Mouse (Mus musculus) hindbrain, embryonic 16.5 days (tissue): Measurements from ENCODE around the gene Cplx2. TPM values are rescaled to one million over a fixed set of nuclear protein-coding genes. Genes with fewer than 3 reads are reported as not detected.
A peak's percentile ranks its signal among the peaks of the same experiment; 100 is the strongest.

Experiments
- ATAC-seq: fragments of 200-750 bp; cut with Nextera tagmentation; 2 replicates; pipeline ENCODE4 v1.8.0; 2017; ENCODE audit warnings: moderate TSS enrichment, moderate library complexity
- H3K27ac ChIP-seq: fragments of 300-500 bp; sonication (generic); 2 replicates; pipeline ENCODE4 v1.5.1; 2014; ENCODE audit warnings: low read depth, mild to moderate bottlenecking, control low read depth, low read length, moderate library complexity
- H3K27me3 ChIP-seq: fragments of 300-500 bp; sonication (generic); replicated peaks from 2 replicates; pipeline ENCODE4 v1.6.1; 2014; ENCODE audit warnings: low read length; ENCODE audit not compliant: control insufficient read depth, insufficient read depth
- H3K36me3 ChIP-seq: fragments of 300-500 bp; sonication (generic); 2 replicates; pipeline ENCODE4 v1.6.1; 2014; ENCODE audit warnings: mild to moderate bottlenecking, low read length, moderate library complexity, mixed read lengths; ENCODE audit not compliant: control insufficient read depth, insufficient read depth
- H3K4me1 ChIP-seq: fragments of 300-500 bp; sonication (generic); 2 replicates; pipeline ENCODE4 v1.6.1; 2014; ENCODE audit warnings: low read depth, low read length; ENCODE audit not compliant: control insufficient read depth, insufficient read depth
- H3K4me2 ChIP-seq: fragments of 300-500 bp; sonication (generic); 2 replicates; pipeline ENCODE4 v1.6.1; 2014; ENCODE audit warnings: mild to moderate bottlenecking, low read length, control low read depth, moderate library complexity
- H3K4me3 ChIP-seq: fragments of 300-500 bp; sonication (generic); 2 replicates; pipeline ENCODE4 v1.5.1; 2014; ENCODE audit warnings: mild to moderate bottlenecking, low read length, control low read depth, moderate library complexity
- H3K9ac ChIP-seq: fragments of 300-500 bp; sonication (generic); 2 replicates; pipeline ENCODE4 v1.6.1; 2014; ENCODE audit warnings: low read depth, mild to moderate bottlenecking, control low read depth, low read length, moderate library complexity
- H3K9me3 ChIP-seq: fragments of 300-500 bp; sonication (generic); 2 replicates; pipeline ENCODE4 v1.6.1; 2014; ENCODE audit warnings: mild to moderate bottlenecking, low read length, moderate library complexity; ENCODE audit not compliant: control insufficient read depth
- WGBS: fragments of 180-500 bp; shearing (Covaris S2); extraction: QIAGEN DNeasy Blood & Tissue Kit; methylation state at CpG from one replicate; pipeline ENCODE4 v1.1.7; 2014; 5-methylcytosine and 5-hydroxymethylcytosine counted together
- polyA plus RNA-seq: library from polyadenylated mRNA; unstranded; fragments of >200 nt; fragmentation: Nextera tagmentation; extraction: Ambion mirVana; gene quantifications from 2 replicates; pipeline ENCODE4 v1.2.1, GENCODE M21; 2015

The Cplx2 gene
- polyA plus RNA-seq, 1 experiment from 2014 or later, result 41.9 TPM

GRCm38 (mm10) chr13:54391313-54391712 lies 20.2 kb downstream of the Cplx2 start:
- no peak for ATAC-seq
- Histone ChIP-seq H3K9me3 (no peaks in the 10 kb centered on the region), H3K4me1 (peaks cover 18% of the 10 kb centered on the region), H3K27ac (no peak overlapping the region; the same call in 1 of the 2 replicates), H3K9ac (no peak overlapping the region), H3K4me2 (no peak overlapping the region), H3K36me3 (no peaks in the 10 kb centered on the region), H3K4me3 (no peak overlapping the region), H3K27me3 (no peaks in the 10 kb centered on the region)
- WGBS, result 73% methylated on average over 4 of the region's 4 CpGs

- Histone ChIP-seq H3K27me3 (no peaks in the 10 kb centered on the region), H3K4me1 (no peaks in the 10 kb centered on the region; the same call in 1 of the 2 replicates), H3K27ac (no peak overlapping the region), H3K9me3 (no peaks in the 10 kb centered on the region), H3K36me3 (no peaks in the 10 kb centered on the region), H3K9ac (no peak overlapping the region), H3K4me3 (no peak overlapping the region), H3K4me2 (no peak overlapping the region)
- 50% methylated on average over 4 of the region's 4 CpGs for WGBS
- ATAC-seq, result no peak
Measured at GRCm38 (mm10) chr13:54397069-54397468, 25.9 kb downstream of the Cplx2 start.

GRCm38 (mm10) chr13:54400565-54401179 lies 29.5 kb downstream of the Cplx2 start:
- WGBS, result 69% methylated on average over 7 of the region's 7 CpGs
- Histone ChIP-seq H3K9ac (no peak overlapping the region), H3K27me3 (no peaks in the 10 kb centered on the region), H3K4me2 (no peak overlapping the region), H3K4me1 (no peaks in the 10 kb centered on the region; the same call in 1 of the 2 replicates), H3K4me3 (no peak overlapping the region), H3K9me3 (no peaks in the 10 kb centered on the region), H3K36me3 (no peaks in the 10 kb centered on the region), H3K27ac (no peak overlapping the region)
- ATAC-seq, result no peak

DNA sequence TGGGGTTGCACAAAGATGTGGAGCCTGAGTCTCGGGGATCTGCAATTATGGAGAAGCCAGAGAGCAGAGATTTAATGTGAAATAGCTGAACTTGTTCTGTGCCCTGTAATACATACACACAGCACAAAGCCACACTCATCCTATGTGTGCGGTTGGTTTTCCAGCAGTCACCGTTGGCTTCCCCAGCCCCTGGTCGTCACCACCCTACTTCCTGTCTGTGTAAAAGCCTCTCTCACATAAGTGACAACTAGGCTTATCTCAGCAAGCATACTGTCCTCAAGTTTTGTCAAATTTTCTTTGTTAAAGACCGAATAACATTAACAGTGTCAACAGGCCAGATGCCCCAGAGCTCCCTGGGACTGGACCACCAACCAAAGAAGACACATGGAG lies 30.0 kb downstream of the Cplx2 start:
- Histone ChIP-seq H3K36me3 (no peaks in the 10 kb centered on the region), H3K9ac (no peak overlapping the region), H3K4me1 (no peaks in the 10 kb centered on the region; the same call in 1 of the 2 replicates), H3K9me3 (no peaks in the 10 kb centered on the region), H3K4me3 (no peak overlapping the region), H3K27me3 (no peaks in the 10 kb centered on the region), H3K27ac (no peak overlapping the region), H3K4me2 (no peak overlapping the region)
- ATAC-seq, result no peak
- WGBS, result 64% methylated on average over 5 of the region's 5 CpGs

DNA sequence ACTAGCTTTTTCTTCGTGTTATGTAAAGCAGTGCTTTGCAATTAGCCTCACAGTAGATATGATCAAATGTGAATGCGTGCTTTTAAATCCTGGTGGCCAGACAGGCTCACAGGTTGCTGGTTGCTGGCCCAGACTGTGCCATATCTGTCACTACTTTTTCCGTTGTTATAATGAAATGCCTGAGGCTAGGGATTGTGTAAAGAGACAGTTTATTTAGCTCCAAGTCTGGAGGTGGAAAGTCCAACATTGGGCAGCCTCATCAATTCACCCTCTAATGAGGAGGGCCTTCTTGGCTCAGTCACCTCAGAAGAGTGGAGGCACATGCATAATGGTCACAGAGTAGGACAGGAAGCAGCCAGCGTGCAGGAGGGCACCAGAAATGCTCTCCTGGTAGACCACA lies 31.2 kb downstream of the Cplx2 start:
- H3K36me3 ChIP-seq, result no peaks in the 10 kb centered on the region
- H3K4me2 ChIP-seq, result no peak overlapping the region
- 64% methylated on average over 4 of the region's 4 CpGs for WGBS
- no peak overlapping the region for H3K9ac ChIP-seq
- H3K4me3 ChIP-seq, result no peak overlapping the region
- H3K4me1 ChIP-seq, result no peaks in the 10 kb centered on the region; the same call in 1 of the 2 replicates
- no peak overlapping the region for H3K27ac ChIP-seq
- H3K9me3 ChIP-seq, result no peaks in the 10 kb centered on the region
- ATAC-seq, result no peak
- no peaks in the 10 kb centered on the region for H3K27me3 ChIP-seq

- Histone ChIP-seq H3K9ac (no peak overlapping the region), H3K4me3 (no peak overlapping the region), H3K9me3 (no peaks in the 10 kb centered on the region), H3K27me3 (no peaks in the 10 kb centered on the region), H3K36me3 (no peaks in the 10 kb centered on the region), H3K4me2 (no peak overlapping the region), H3K27ac (peak overlapping the region; percentile 6; the same call in 1 of the 2 replicates), H3K4me1 (no peaks in the 10 kb centered on the region; the same call in 1 of the 2 replicates)
- WGBS, result 55% methylated on average over 17 of the region's 17 CpGs
- no peak for ATAC-seq
Measured at GRCm38 (mm10) chr13:54403224-54404070, 32.3 kb downstream of the Cplx2 start.

DNA sequence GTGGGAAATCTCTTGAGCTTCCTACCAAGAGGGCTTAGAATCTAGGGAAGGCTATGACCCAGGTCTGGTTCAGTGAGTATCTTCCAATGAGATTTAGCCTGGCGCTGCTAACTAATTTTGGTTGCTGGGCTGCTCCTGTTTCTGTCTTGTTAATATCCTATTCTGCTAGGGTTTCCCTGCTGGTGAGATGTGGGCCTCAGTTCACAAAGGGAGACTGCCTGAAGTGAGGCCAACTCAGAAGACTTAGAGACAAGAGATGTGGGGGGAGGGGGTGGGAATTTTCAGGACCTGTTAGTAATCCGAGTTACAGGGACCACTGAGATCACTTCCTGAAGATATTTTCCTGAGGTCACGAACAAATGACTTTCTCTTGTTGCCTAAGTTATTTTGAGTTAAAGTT lies 33.1 kb downstream of the Cplx2 start:
- Histone ChIP-seq H3K27ac (no peak overlapping the region), H3K4me2 (no peak overlapping the region), H3K4me1 (no peaks in the 10 kb centered on the region; the same call in 1 of the 2 replicates), H3K9ac (no peak overlapping the region), H3K36me3 (no peaks in the 10 kb centered on the region), H3K9me3 (no peaks in the 10 kb centered on the region), H3K27me3 (no peaks in the 10 kb centered on the region), H3K4me3 (no peak overlapping the region)
- 49% methylated on average over 3 of the region's 3 CpGs for WGBS
- ATAC-seq, result no peak

- Histone ChIP-seq H3K4me1 (no peaks in the 10 kb centered on the region; the same call in 1 of the 2 replicates), H3K4me3 (no peak overlapping the region), H3K4me2 (no peak overlapping the region), H3K27me3 (no peaks in the 10 kb centered on the region), H3K27ac (no peak overlapping the region), H3K36me3 (no peaks in the 10 kb centered on the region), H3K9me3 (no peaks in the 10 kb centered on the region), H3K9ac (no peak overlapping the region)
- no peak for ATAC-seq
- WGBS, result 73% methylated on average over 2 of the region's 2 CpGs
Measured at GRCm38 (mm10) chr13:54405805-54406204, 34.7 kb downstream of the Cplx2 start.

- Histone ChIP-seq H3K9ac (no peak overlapping the region), H3K4me2 (no peak overlapping the region), H3K4me3 (no peak overlapping the region), H3K27ac (no peak overlapping the region), H3K27me3 (no peaks in the 10 kb centered on the region), H3K4me1 (peaks cover 4% of the 10 kb centered on the region), H3K9me3 (no peaks in the 10 kb centered on the region), H3K36me3 (no peaks in the 10 kb centered on the region)
- ATAC-seq, result no peak
- WGBS, result 85% methylated on average over 3 of the region's 3 CpGs
Measured at GRCm38 (mm10) chr13:54411656-54412055, 40.5 kb downstream of the Cplx2 start.
